Mouse (Mus musculus): Measurements from ENCODE around the gene Ccnd1. TPM values are rescaled to one million over a fixed set of nuclear protein-coding genes. Genes with fewer than 3 reads are reported as not detected.

Ccnd1 gene
- polyA plus RNA-seq, 1 experiment from 2014 or later: 10.1 TPM

DNA sequence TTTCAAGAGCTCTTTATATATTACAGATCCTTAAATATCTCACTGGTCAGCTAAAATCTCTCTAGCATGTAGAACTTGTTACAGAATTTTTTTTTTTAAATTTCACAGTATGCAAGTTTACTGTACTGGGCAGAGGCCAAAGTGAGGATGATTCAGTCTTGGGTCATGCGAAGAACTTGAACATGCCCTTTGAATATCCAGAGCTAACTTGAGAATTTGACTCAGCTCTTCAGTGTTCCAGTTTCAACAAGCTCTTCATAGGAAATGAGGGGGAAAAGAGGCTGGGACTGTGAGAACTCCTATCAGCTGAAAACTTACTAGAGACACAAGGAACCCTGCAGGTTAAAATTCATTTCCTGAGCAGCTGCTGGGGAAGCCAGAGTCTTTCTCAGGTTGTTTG, 24.2 kb upstream of the Ccnd1 start:
- 76% methylated on average over 1 of the region's 1 CpGs for WGBS (ENCODE audit: insufficient replicate concordance)
- H3K27ac ChIP-seq (ENCODE audit: low read depth): no peak overlapping the region
- ATAC-seq: no peak
- no peak overlapping the region for H3K4me2 ChIP-seq (ENCODE audit: low read depth, low read length)
- H3K4me3 ChIP-seq (ENCODE audit: low read depth, low read length): no peak overlapping the region
- no peaks in the 10 kb centered on the region for H3K9me3 ChIP-seq (ENCODE audit: low read length)
- H3K36me3 ChIP-seq (replicated peaks; ENCODE audit: insufficient read depth, low read length): no peaks in the 10 kb centered on the region
- H3K4me1 ChIP-seq (ENCODE audit: insufficient read depth): no peaks in the 10 kb centered on the region
- H3K27me3 ChIP-seq (ENCODE audit: insufficient read depth, low read length): no peaks in the 10 kb centered on the region
- H3K9ac ChIP-seq (replicated peaks): no peak overlapping the region
- TF ChIP-seq CTCF (IDR thresholded peaks at IDR 0.05; ENCODE audit: low read depth): no peak
- TF ChIP-seq EP300 (IDR thresholded peaks at IDR 0.05; ENCODE audit: low read depth): no peak
- DNase-seq: no peak

DNA sequence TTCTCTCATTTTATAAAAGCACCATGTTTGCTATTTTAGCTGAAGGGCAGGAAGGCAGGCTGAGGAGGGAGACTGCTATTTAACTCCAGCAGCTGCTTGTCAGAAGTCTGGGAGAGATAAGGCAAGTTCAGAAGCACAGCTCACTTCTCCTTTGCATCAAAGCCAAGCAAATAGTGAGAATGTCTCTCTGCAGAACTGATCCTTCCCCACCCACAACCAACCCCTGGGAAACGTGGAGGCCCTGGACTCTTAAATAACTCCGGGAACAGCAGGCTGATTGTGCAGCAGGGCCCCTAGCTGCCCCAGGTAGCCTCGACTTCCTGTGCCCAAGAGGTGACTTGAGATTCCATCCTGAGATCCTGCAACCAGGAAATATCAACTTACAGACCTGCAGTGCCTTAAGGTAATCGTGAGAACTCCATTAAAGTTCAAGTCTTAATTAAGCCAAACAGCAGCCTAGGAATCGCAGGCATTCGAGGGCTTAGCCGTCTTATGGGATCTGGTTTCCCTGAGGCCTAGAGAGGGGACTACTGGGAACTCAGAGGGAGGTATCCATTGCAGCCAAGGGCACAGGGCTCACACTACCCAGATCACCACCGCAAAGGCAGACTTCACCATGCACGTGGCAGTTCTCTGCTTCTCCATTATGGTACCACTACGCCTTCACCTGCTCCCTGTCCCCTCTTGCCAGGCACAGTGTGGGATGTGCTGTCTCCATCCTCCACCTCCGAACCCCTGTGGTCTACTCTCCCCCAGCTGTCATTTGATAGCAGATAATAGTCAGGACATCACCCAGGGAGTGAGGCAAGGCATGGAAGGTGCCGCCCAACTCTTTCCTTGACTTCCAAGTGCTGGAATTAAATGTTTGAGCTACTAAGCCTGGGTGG, 19.0 kb upstream of the Ccnd1 start:
- Histone ChIP-seq H3K9me3 (ENCODE audit: low read length) (no peaks in the 10 kb centered on the region), H3K4me1 (ENCODE audit: insufficient read depth) (no peaks in the 10 kb centered on the region), H3K4me2 (ENCODE audit: low read depth, low read length) (no peak overlapping the region), H3K27me3 (ENCODE audit: insufficient read depth, low read length) (no peaks in the 10 kb centered on the region), H3K9ac (replicated peaks) (no peak overlapping the region), H3K4me3 (ENCODE audit: low read depth, low read length) (no peak overlapping the region), H3K36me3 (replicated peaks; ENCODE audit: insufficient read depth, low read length) (no peaks in the 10 kb centered on the region), H3K27ac (ENCODE audit: low read depth) (no peak overlapping the region)
- DNase-seq (no peak), ATAC-seq (no peak)
- no peak for TF ChIP-seq EP300 (IDR thresholded peaks at IDR 0.05; ENCODE audit: low read depth)
- no peak for TF ChIP-seq CTCF (IDR thresholded peaks at IDR 0.05; ENCODE audit: low read depth)
- WGBS (ENCODE audit: insufficient replicate concordance): 54% methylated on average over 12 of the region's 12 CpGs

DNA sequence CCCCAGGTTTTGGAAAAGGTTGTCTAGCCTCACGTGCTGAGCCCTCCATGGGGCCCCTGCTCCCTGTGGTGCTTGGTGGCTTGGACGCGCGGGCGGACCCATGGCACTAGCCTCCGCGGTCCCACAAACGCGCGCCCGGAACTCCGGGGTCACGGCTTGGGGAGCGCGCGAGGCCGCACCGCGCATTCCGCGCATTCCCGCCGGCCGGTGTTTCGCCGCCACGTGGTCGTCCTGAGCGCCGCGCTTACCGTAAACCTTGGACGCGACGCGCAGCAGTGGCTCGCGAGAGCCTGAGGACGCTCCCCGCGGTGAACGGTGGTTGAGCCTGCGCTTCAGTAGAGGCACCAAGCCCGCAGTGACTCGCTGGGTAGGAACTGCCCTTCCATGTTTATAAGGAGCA, 3.5 kb upstream of the Ccnd1 start:
- under 1% methylated on average over 42 of the region's 45 CpGs for WGBS (ENCODE audit: insufficient replicate concordance)
- ATAC-seq: peak; percentile 62
- H3K4me1 ChIP-seq (ENCODE audit: insufficient read depth): peaks cover 38% of the 10 kb centered on the region
- H3K4me2 ChIP-seq (ENCODE audit: low read depth, low read length): peak overlapping the region; percentile 95
- H3K9me3 ChIP-seq (ENCODE audit: low read length): no peaks in the 10 kb centered on the region
- peaks cover 54% of the 10 kb centered on the region for H3K27me3 ChIP-seq (ENCODE audit: insufficient read depth, low read length)
- TF ChIP-seq EP300 (IDR thresholded peaks at IDR 0.05; ENCODE audit: low read depth): no peak
- TF ChIP-seq CTCF (IDR thresholded peaks at IDR 0.05; ENCODE audit: low read depth): peak; percentile 42
- no peak overlapping the region for H3K27ac ChIP-seq (ENCODE audit: low read depth)
- H3K9ac ChIP-seq (replicated peaks): peak overlapping the region; percentile 41
- H3K4me3 ChIP-seq (ENCODE audit: low read depth, low read length): peak overlapping the region; percentile 26
- DNase-seq: peak; percentile 76
- H3K36me3 ChIP-seq (replicated peaks; ENCODE audit: insufficient read depth, low read length): no peaks in the 10 kb centered on the region

DNA sequence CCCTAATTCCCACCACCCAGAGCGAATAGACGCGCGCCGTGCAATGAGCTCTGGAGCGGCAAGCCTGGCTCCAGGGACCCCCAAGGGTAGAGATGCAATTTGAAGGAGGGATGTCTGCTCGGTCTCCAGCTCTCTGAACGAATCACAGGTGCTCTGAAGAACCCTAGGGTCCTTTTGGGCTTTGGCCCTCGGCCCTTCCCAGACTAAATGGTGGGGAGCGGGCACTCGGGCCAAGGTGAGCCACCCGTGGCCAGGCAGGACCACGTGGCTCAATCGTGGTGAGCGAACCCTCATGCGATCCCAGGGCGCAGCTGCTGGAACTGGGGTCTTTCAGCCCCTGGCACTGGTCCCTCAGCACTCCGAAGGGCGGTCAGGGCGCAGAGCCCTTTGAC, 3.0 kb upstream of the Ccnd1 start:
- no peak overlapping the region for H3K27ac ChIP-seq (ENCODE audit: low read depth)
- H3K4me1 ChIP-seq (ENCODE audit: insufficient read depth): peaks cover 38% of the 10 kb centered on the region
- H3K27me3 ChIP-seq (ENCODE audit: insufficient read depth, low read length): peaks cover 59% of the 10 kb centered on the region
- peak overlapping the region; percentile 95 for H3K4me2 ChIP-seq (ENCODE audit: low read depth, low read length)
- WGBS (ENCODE audit: insufficient replicate concordance): 2% methylated on average over 20 of the region's 20 CpGs
- peak overlapping the region; percentile 26; the same call in 1 of the 2 replicates for H3K4me3 ChIP-seq (ENCODE audit: low read depth, low read length)
- H3K9me3 ChIP-seq (ENCODE audit: low read length): no peaks in the 10 kb centered on the region
- no peaks in the 10 kb centered on the region for H3K36me3 ChIP-seq (replicated peaks; ENCODE audit: insufficient read depth, low read length)
- TF ChIP-seq EP300 (IDR thresholded peaks at IDR 0.05; ENCODE audit: low read depth): no peak
- TF ChIP-seq CTCF (IDR thresholded peaks at IDR 0.05; ENCODE audit: low read depth): no peak
- ATAC-seq (no peak), DNase-seq (no peak)
- H3K9ac ChIP-seq (replicated peaks): peak overlapping the region; percentile 41

DNA sequence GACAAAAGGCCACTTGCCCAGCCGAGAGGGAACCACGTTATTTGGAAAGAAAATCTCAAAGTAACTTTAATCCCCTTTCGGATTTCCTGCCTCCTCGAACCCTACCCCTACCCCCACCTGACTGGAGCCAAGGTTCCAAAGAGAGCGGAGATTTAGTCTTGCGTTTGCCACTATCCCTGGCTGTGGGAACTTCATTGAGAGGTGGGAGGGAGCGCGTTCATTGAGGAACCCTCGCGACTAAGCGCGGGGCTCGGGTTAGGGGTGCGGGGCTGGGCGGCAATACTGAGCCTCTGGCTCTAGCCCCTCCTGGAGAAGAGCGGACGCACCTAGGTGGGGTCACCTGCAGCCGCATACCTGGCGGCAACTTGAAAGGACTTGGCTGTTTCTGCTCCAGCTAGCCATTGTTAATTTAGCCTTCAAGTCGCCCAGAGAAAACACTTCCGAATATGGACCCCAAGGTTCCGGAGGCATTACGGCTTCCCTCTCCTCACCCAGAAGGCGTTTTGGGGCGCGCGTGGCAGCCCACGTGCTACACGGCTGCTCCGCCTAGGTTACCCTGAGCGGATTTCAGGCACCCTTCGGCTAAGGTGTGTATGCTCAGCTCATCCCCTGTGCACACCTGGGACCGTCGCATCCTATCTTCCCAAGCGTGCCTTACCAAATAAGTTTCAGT, 2.5 kb upstream of the Ccnd1 start:
- peak overlapping the region; percentile 95 for H3K4me2 ChIP-seq (ENCODE audit: low read depth, low read length)
- DNase-seq (no peak), ATAC-seq (no peak)
- H3K9ac ChIP-seq (replicated peaks): 0 out of 2 replicates have a peak overlapping the region, but pooled peaks have one; percentile 51
- H3K27ac ChIP-seq (ENCODE audit: low read depth): peak overlapping the region; percentile 52; the same call in 1 of the 2 replicates
- peak overlapping the region; percentile 54 for H3K4me3 ChIP-seq (ENCODE audit: low read depth, low read length)
- peaks cover 38% of the 10 kb centered on the region for H3K4me1 ChIP-seq (ENCODE audit: insufficient read depth)
- TF ChIP-seq CTCF (IDR thresholded peaks at IDR 0.05; ENCODE audit: low read depth) (no peak), EP300 (IDR thresholded peaks at IDR 0.05; ENCODE audit: low read depth) (no peak)
- H3K36me3 ChIP-seq (replicated peaks; ENCODE audit: insufficient read depth, low read length): no peaks in the 10 kb centered on the region
- peaks cover 61% of the 10 kb centered on the region for H3K27me3 ChIP-seq (ENCODE audit: insufficient read depth, low read length)
- no peaks in the 10 kb centered on the region for H3K9me3 ChIP-seq (ENCODE audit: low read length)
- WGBS (ENCODE audit: insufficient replicate concordance): under 1% methylated on average over 35 of the region's 35 CpGs

DNA sequence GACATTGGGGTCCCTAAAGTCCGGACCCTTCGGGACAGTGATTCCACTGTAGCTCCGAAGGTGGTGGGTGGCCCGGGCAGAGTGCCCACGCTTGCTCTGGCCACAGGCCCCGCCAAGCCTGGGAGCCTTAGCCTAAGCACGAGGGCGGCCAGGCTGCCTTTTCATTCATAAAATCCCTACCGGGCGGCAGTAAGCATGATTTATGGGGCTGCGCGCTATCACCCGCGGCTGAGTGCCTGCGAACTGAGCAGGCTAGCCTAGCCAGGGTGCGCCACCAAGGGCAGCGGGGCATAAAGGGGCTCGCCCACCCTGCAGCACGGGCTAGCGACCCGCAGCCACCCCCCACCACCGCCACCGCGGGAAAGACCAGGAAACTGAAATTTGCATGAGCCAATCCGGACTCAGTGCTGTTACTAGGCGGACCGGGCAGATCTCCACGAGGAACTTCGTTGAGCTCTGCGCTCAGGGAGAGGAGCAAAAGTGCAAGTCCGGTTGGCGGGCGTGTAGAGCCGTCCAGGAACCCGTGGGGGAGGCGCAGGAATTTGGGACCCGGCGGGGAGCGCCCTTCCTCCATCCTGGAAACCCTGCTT, 1.6 kb upstream of the Ccnd1 start:
- ATAC-seq (peak; percentile 69), DNase-seq (peak; percentile 80)
- no peaks in the 10 kb centered on the region for H3K36me3 ChIP-seq (replicated peaks; ENCODE audit: insufficient read depth, low read length)
- no peaks in the 10 kb centered on the region for H3K9me3 ChIP-seq (ENCODE audit: low read length)
- peaks cover 38% of the 10 kb centered on the region for H3K4me1 ChIP-seq (ENCODE audit: insufficient read depth)
- H3K27ac ChIP-seq (ENCODE audit: low read depth): peak overlapping the region; percentile 62
- H3K4me2 ChIP-seq (ENCODE audit: low read depth, low read length): peak overlapping the region; percentile 95
- peak overlapping the region; percentile 54 for H3K4me3 ChIP-seq (ENCODE audit: low read depth, low read length)
- H3K9ac ChIP-seq (replicated peaks): peak overlapping the region; percentile 51
- H3K27me3 ChIP-seq (ENCODE audit: insufficient read depth, low read length): peaks cover 61% of the 10 kb centered on the region
- TF ChIP-seq EP300 (IDR thresholded peaks at IDR 0.05; ENCODE audit: low read depth): no peak
- no peak for TF ChIP-seq CTCF (IDR thresholded peaks at IDR 0.05; ENCODE audit: low read depth)
- under 1% methylated on average over 39 of the region's 39 CpGs for WGBS (ENCODE audit: insufficient replicate concordance)
